ENCODE assay signal across 15 mouse cellular contexts in the genomic region with DNA sequence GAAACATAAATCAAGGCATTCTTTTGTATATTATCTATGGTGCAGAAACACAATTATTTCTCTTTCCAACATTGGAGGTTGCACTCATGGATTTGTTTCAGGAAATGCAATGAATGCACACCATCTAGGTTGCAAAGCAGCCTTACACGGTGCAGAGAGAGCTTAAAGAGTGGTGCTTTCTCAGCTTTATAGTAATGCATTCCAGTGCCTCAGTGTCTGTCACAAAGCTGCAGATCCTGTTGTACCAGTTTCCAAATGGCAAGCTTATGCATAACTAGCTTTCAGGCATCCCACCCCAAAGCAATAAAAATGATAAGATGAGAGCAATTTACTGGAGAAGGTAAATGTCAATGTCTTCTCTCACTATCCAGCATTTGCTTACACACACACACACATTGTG.
"Had no signal": no experiment of that assay in that cellular context is flagged by ENCODE, and none has a peak within 500 bp of the region (broad histone marks: within the 10 kb centered on the region; RNA-seq: fewer than 3 reads in every experiment).

No protein-coding gene starts in this region.

- H3K9me3 ChIP-seq: limb, embryonic 15.5 days; liver, embryonic 12.5 days; megakaryocyte, embryonic 14.5 days; midbrain, embryonic 15.5 days; neural tube, embryonic 12.5 days had no signal

- ATAC-seq: liver, embryonic 12.5 days; midbrain, embryonic 15.5 days had no signal

- H3K9ac ChIP-seq: limb, embryonic 15.5 days; liver, embryonic 12.5 days; lung, embryonic 14.5 days; midbrain, embryonic 15.5 days; neural tube, embryonic 12.5 days had no signal

- DNase-seq: kidney, postnatal 10 days; kidney, postnatal 4 days; left cerebral cortex, postnatal 4 days; lung, embryonic 14.5 days; lung, postnatal 10 days; thymus, postnatal 4 days had no signal

- H3K27me3 ChIP-seq: limb, embryonic 15.5 days; liver, embryonic 12.5 days; megakaryocyte, embryonic 14.5 days; midbrain, embryonic 15.5 days; neural tube, embryonic 12.5 days had no signal

- H3K36me3 ChIP-seq: limb, embryonic 15.5 days; liver, embryonic 12.5 days; midbrain, embryonic 15.5 days; neural tube, embryonic 12.5 days had no signal

- H3K27ac ChIP-seq: layer of hippocampus, adult 2 months; limb, embryonic 15.5 days; liver, embryonic 12.5 days; macrophage; midbrain, embryonic 15.5 days; neural tube, embryonic 12.5 days; stomach, postnatal 0 days had no signal

- H3K4me3 ChIP-seq: layer of hippocampus, adult 2 months; limb, embryonic 15.5 days; liver, embryonic 12.5 days; megakaryocyte, embryonic 14.5 days; midbrain, embryonic 15.5 days; neural tube, embryonic 12.5 days had no signal

- H3K4me2 ChIP-seq: limb, embryonic 15.5 days; liver, embryonic 12.5 days; lung, embryonic 14.5 days; midbrain, embryonic 11.5 days; midbrain, embryonic 15.5 days; neural tube, embryonic 12.5 days had no signal

- H3K4me1 ChIP-seq: limb, embryonic 15.5 days; liver, embryonic 12.5 days; megakaryocyte, embryonic 14.5 days; midbrain, embryonic 15.5 days; neural tube, embryonic 12.5 days had no signal
